Mouse (Mus musculus): ENCODE results near the gene Nfkb1.

Gene Nfkb1

GRCm38 (mm10) chr3:135590471-135590870 is 100.9 kb downstream of the Nfkb1 start:
- CTCF ChIA-PET: no interaction called here

GRCm38 (mm10) chr3:135586471-135586880 is 104.9 kb downstream of the Nfkb1 start:
- CTCF ChIA-PET: interaction anchor here (0.7 kb wide), 1 partner anchor 9 kb away, joined by 6 read pairs; no protein-coding TSS in a partner anchor

GRCm38 (mm10) chr3:135586060-135586459 is 105.3 kb downstream of the Nfkb1 start:
- CTCF ChIA-PET: interaction anchor here (0.7 kb wide), 2 partner anchors 8 to 9 kb away, joined by 5 to 6 read pairs; no protein-coding TSS in a partner anchor

GRCm38 (mm10) chr3:135585482-135585881 is 105.9 kb downstream of the Nfkb1 start:
- CTCF ChIA-PET: interaction anchor here (0.7 kb wide), 1 partner anchor 9 kb away, joined by 5 read pairs; no protein-coding TSS in a partner anchor

GRCm38 (mm10) chr3:135582246-135582645 is 109.1 kb downstream of the Nfkb1 start:
- CTCF ChIA-PET: interaction anchor here (0.6 to 0.7 kb wide), 2 partner anchors 95 to 97 kb away, joined by 9 to 16 read pairs; no protein-coding TSS in a partner anchor

- CTCF ChIA-PET: interaction anchor here (0.6 to 0.9 kb wide), 4 partner anchors 10 to 115 kb away, joined by 3 to 16 read pairs (median 6); no protein-coding TSS in a partner anchor
Observed at GRCm38 (mm10) chr3:135581606-135582117, 109.7 kb downstream of the Nfkb1 start.

- CTCF ChIA-PET: interaction anchor here (0.7 to 1.2 kb wide), 3 partner anchors 9 to 114 kb away, joined by 3 read pairs; no protein-coding TSS in a partner anchor
Observed at GRCm38 (mm10) chr3:135580439-135581275, 110.7 kb downstream of the Nfkb1 start.

- CTCF ChIA-PET: no interaction called here
Observed at GRCm38 (mm10) chr3:135579179-135579578, 112.2 kb downstream of the Nfkb1 start.

- CTCF ChIA-PET: no interaction called here
Observed at GRCm38 (mm10) chr3:135578588-135579140, 112.7 kb downstream of the Nfkb1 start.

GRCm38 (mm10) chr3:135575126-135575525 is 116.2 kb downstream of the Nfkb1 start:
- CTCF ChIA-PET: interaction anchor here (0.6 to 0.7 kb wide), 3 partner anchors 12 to 274 kb away, joined by 3 to 19 read pairs (median 5); no protein-coding TSS in a partner anchor

GRCm38 (mm10) chr3:135573051-135573450 is 118.3 kb downstream of the Nfkb1 start:
- CTCF ChIA-PET: interaction anchor here (0.6 kb wide), 1 partner anchor 23 kb away, joined by 3 read pairs; no protein-coding TSS in a partner anchor

- CTCF ChIA-PET: interaction anchor here (1.0 kb wide), 1 partner anchor 9 kb away, joined by 3 read pairs; no protein-coding TSS in a partner anchor
Observed at GRCm38 (mm10) chr3:135571540-135571939, 119.8 kb downstream of the Nfkb1 start.

- CTCF ChIA-PET: no interaction called here
Observed at GRCm38 (mm10) chr3:135568633-135569032, 122.7 kb downstream of the Nfkb1 start.

GRCm38 (mm10) chr3:135567888-135568287 is 123.5 kb downstream of the Nfkb1 start:
- CTCF ChIA-PET: no interaction called here

- CTCF ChIA-PET: interaction anchor here (0.5 to 0.6 kb wide), 2 partner anchors 10 to 148 kb away, joined by 3 read pairs; no protein-coding TSS in a partner anchor
Observed at GRCm38 (mm10) chr3:135565306-135565705, 126.0 kb downstream of the Nfkb1 start.

GRCm38 (mm10) chr3:135564706-135565105 is 126.6 kb downstream of the Nfkb1 start:
- CTCF ChIA-PET: interaction anchor here (0.6 kb wide), 1 partner anchor 9 kb away, joined by 3 read pairs; no protein-coding TSS in a partner anchor

- CTCF ChIA-PET: interaction anchor here (0.5 kb wide), 1 partner anchor 12 kb away, joined by 19 read pairs; no protein-coding TSS in a partner anchor
Observed at GRCm38 (mm10) chr3:135563163-135563689, 128.1 kb downstream of the Nfkb1 start.

- CTCF ChIA-PET: no interaction called here
Observed at GRCm38 (mm10) chr3:135562036-135562435, 129.3 kb downstream of the Nfkb1 start.

GRCm38 (mm10) chr3:135556851-135557662 is 134.3 kb downstream of the Nfkb1 start:
- CTCF ChIA-PET: no interaction called here

GRCm38 (mm10) chr3:135556052-135556587 is 135.2 kb downstream of the Nfkb1 start:
- CTCF ChIA-PET: interaction anchor here (0.7 to 1.1 kb wide), 3 partner anchors 9 to 25 kb away, joined by 3 to 5 read pairs (median 3); no protein-coding TSS in a partner anchor
